Mouse (Mus musculus) frontal cortex, postnatal 14 days (tissue): ENCODE data around the gene Slc39a13.
"Not testable (repeated sequence)": the region's sequence is repeated elsewhere in the genome, so short reads cannot be mapped to it uniquely, and the experiment has no call there.

Experiments used
- DNase-seq, 2 experiments: peaks; one replicate each; pipeline ENCODE4 v3.0.0; 2022; ENCODE audit warnings: low spot score in 2 of 2

Gene Slc39a13

GRCm38 (mm10) chr2:91065544-91065943 lies 4.7 kb downstream of the Slc39a13 start:
- no peak for DNase-seq

DNA sequence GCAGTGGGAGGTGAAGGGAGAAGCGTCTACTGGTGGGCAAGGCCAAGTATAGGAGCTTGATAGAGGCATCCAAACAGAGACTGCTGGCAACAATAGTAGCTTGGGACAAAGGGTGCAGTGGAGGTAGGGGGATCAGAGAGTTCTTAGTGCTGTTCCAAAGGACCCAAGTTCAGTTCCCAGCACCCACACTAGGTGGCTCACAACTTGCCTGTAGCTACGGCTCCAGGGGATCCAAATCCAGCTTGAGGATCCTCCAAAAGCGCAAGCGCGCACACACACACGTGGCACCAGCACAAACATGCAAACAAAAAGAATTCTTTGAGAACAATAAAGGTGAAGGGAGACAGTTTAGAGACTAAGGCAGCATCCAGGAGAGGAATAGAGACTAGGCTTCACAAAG lies 6.0 kb downstream of the Slc39a13 start:
- DNase-seq = no peak

DNA sequence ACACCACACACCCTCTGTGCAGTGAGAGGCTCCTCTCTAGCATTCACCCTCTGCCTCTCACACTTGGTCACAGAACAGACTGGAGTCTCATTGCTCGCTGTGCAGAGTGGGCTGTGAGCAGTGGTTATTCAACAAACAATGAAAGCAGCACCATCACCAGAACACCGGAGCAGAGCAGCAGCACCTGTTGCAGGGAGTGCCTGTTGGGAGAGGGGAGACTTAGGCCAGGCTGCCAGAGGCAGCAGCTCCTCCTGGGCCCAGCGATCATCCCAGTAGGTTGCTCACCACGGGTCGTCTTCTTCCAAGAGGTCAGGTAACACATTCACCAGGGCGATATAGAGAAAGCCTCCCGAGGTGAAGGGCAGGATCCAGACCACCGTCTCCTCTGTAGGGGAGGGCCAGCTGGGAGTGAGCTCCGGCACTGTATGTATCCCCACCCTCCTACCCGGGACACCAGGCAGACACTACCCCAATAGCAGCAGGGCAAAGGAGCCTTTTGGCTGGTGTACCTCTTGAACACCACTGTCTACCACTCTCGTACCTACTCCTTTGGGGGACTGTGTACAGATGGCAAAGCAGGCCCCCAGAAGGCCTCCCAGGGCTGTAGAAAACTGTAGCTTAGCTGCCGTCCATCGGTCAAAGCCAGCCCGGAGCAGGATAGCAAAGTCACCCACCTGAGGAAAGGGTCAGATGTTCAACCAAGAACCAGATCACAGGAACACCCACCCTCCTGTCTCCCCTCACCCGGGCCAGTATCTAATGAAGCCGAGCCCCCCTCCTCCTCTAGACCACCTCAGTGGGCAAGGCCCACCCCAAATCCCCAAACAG lies 7.2 kb downstream of the Slc39a13 start:
- DNase-seq = no peak

DNA sequence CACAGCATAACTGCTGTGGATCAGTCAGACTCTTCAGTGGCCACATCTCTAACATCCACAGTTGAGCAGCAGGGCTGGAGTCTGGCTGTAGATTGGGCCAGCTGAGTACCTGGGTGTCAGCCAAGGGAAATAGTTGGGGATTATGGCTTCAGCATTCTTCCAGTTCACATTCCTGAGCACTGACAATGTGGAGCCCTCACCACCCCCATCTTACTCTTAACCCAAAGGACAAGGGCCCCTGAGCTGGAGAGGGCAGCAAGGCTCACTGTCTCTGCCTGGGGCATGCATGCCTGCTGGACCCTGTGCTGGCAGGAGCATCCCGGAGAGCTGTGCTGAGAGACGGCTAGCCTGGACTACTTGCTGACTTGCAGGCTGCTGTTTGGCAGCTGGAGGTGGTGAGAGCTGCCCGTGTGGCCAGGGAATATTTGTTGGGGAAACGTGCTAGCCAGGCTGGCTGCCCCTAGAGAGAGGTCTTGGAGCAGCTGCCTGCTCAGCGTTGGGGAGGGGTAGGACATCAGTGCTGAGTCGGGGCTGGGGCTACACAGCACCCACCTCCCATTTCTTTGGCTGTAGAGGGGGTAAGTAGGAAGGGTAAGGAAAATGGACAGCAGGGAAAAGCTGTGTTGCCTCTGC lies 8.3 kb downstream of the Slc39a13 start:
- no peak for DNase-seq

DNA sequence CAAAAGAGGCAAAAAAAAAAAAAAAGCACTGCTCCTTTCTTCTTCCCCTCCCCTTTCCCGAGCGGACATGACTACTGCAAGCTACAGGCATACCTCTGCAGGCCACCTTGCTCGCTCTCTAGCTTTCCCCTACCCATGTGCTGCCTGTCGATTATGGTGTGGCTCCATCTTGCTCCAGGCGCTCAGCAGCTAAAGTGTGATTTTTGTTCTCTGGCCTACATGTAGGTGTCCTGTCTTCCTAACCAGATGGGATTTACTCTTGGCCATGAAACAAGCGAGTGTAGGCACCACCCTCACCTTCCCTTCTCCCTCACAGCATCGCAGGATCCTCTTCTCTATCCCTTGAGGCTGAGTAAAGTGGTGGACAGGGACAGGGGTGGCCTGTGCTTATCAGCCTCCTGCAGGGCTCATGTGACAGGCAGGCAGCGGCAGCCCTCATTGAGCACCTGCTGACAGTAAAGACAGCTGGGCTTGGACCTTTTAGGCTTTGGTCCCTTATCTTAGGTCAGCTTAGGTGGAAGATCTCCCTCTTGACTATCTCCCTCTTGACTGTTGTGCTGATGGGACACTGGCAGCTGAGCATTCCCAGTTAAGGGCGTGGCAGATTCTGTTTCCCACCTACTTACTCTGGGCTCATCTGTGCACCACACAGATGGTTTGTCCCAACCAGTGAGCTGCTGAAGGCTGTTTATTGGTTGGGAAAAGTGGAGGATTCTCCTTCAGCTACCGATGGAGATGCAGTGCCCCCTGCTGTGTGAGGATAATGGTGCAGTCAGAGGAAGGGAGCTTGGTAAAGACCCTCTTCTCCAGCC lies 9.5 kb downstream of the Slc39a13 start:
- peak; percentile 64 to 70 for DNase-seq

GRCm38 (mm10) chr2:91059376-91059775 lies 10.8 kb downstream of the Slc39a13 start:
- no peak for DNase-seq

DNA sequence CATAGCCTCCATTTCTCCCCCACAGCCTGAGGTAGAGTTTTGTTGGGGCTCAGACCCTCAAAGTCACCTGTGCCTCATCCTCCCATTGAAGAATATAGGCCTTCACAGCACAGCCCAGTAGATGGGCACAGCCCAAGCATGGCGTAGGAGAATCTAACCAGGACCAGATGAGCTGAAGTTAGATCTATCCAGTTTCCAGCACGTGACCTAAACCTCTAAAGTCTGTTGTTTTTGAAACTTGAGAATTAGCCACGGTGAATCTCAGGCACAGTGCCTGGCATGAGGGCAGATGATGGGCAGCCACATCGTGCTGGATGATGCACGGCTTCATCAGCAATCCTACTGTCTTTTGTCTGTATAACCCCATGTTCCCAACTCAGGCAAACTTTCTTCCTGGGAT lies 11.8 kb downstream of the Slc39a13 start:
- DNase-seq = no peak

GRCm38 (mm10) chr2:91053934-91054382 lies 16.3 kb downstream of the Slc39a13 start, which contains the start of gene Psmc3:
Gene Psmc3 (plus strand): TSS chr2:91054009.
- peak; percentile 90 to 95 for DNase-seq

GRCm38 (mm10) chr2:91053181-91053933 lies 16.9 kb downstream of the Slc39a13 start:
- DNase-seq = no peak

DNA sequence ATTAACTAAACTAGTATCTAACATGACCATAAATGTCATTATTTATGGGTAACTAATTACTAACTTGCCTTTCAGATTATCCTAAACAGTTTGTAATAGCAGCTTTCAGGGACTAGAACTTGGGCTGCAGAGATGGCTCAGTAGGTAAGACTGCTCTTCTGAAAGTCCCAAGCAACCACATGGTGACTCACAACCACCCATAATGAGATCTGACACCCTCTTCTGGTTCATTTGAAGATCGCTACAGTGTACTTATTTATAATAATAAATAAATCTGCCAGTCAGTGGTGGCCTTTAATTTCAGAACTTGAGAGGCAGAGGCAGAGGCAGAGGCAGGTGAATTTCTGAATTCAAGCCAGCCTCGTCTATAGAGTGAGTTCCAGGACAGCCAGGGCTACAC lies 17.5 kb downstream of the Slc39a13 start:
- DNase-seq = no peak

DNA sequence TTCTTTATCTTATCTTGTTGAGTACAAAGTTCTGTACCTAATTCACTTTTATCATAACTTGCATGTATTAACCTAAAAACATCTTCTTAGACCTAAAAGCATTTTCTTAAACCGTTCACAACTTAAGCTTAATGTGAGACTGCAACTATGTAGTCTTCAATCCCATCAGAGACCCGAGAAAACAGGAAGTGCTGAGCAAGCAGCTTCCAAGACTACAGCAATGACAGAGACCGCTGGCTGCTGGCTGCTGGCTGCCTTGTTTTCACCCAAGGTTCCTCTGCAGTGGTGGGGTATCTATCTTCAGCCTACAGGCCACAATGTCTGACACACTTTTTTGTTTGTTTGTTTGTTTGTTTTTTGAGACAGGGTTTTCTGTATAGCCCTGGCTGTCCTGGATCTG lies 18.3 kb downstream of the Slc39a13 start:
- no peak for DNase-seq

DNA sequence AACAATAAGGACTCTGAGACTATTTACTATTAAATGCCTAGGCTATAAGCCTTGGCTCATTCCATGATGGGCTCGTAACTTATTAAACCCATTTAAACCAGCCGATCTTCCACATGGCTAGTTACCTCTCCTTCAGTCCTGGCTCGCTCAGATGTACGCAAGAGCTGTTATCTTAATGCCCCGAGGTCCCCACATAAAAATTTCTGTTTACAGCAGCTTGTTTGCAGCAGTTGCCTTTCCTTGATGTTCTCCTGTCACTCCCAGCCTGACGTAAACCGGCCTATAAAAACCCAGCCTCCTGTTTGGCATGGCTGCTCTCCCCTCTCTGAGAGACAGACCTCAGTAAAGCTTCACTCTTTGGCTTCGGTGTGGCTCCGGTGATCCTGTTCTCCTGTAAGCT lies 22.9 kb downstream of the Slc39a13 start:
- no peak for DNase-seq

- not testable (repeated sequence) for DNase-seq
Observed at GRCm38 (mm10) chr2:91045805-91046204, 24.4 kb downstream of the Slc39a13 start.

DNA sequence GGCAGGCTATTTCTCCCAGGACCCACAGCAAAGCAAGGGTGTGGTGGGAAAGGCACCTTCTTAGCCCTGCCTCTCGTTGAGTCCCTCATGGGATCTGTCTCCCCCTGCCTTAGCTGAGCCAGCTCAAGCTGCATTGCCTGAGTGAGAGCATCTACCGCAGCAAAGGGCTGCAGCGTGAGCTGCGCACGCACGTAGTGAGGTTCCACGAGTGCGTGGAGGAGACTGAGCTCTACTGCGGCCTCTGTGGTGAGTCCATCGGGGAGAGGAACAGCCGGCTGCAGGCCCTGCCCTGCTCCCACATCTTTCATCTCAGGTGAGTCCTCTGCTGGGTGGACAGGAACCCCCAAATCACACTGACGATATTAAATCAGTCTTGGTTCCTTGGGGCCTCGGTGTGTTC lies 25.5 kb downstream of the Slc39a13 start:
- DNase-seq = no peak

- no peak for DNase-seq
Observed at GRCm38 (mm10) chr2:91042651-91043398, 27.4 kb downstream of the Slc39a13 start.

DNA sequence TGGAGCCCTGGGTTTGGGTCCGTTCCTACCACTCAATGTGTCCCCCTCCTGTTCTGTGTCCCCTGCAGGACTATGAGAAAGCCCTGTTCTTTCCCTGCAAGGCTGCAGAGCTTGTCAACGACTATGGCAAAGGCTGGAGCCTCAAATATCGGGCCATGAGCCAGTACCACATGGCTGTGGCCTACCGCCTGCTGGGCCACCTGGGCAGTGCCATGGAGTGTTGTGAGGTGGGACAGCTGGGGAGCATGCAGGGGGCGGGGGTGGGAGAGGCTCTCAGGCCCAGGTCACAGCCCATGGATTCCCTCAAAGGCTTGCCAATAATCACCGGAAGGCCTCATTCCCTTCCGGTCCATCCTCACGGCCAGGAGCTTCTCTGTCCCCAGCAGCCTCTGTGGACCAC lies 28.4 kb downstream of the Slc39a13 start:
- DNase-seq = no peak

GRCm38 (mm10) chr2:91035385-91035784 lies 34.8 kb downstream of the Slc39a13 start, which contains the start of gene Rapsn:
Gene Rapsn (plus strand): TSS chr2:91035620.
- no peak for DNase-seq

GRCm38 (mm10) chr2:91033000-91033399 lies 37.2 kb downstream of the Slc39a13 start:
- no peak for DNase-seq

DNA sequence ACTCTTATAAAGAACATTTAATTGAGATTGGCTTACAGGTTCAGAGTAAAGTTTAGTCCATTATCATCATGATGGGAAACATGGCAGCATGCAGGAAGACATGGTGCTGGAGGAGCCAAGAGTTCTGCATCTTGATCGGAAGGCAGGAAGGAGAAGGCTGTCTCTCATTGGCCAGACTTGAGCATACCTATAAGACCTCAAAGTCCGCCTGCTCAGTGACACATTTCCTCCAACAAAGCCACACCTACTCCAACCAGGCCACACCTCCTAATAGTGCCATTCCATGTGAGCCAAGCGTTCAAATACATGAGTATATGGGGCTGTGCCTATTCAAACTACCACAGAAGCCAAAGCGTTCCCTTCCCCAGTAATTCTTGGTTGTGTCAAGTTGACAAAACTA lies 39.0 kb downstream of the Slc39a13 start:
- no peak for DNase-seq

GRCm38 (mm10) chr2:91027391-91028214 lies 42.6 kb downstream of the Slc39a13 start:
- DNase-seq = no peak
